Mouse (Mus musculus) erythroblast, embryonic 14.5 days (primary cell): ENCODE data around the gene Epb41l4b. TPM values are rescaled to one million over a fixed set of nuclear protein-coding genes. Genes with fewer than 3 reads are reported as not detected.

Source experiments
- H3K27me3 ChIP-seq: 2 replicates; pipeline ENCODE4 v1.6.1; 2012; ENCODE audit warnings: inconsistent platforms; ENCODE audit not compliant: control insufficient read depth
- H3K36me3 ChIP-seq: 2 replicates; pipeline ENCODE4 v1.6.1; 2012; ENCODE audit warnings: mild to moderate bottlenecking, inconsistent platforms; ENCODE audit not compliant: control insufficient read depth
- H3K4me1 ChIP-seq: 2 replicates; pipeline ENCODE4 v1.6.1; 2012; ENCODE audit warnings: inconsistent platforms; ENCODE audit not compliant: control insufficient read depth
- H3K4me3 ChIP-seq: replicated peaks from 2 replicates; pipeline ENCODE3; 2012; ENCODE audit warnings: moderate library complexity, mild to moderate bottlenecking, inconsistent platforms
- H3K9me3 ChIP-seq: 2 replicates; pipeline ENCODE4 v1.6.1; 2012; ENCODE audit warnings: low read length, inconsistent platforms, mixed read lengths; ENCODE audit not compliant: control insufficient read depth
- GATA1 ChIP-seq: IDR thresholded peaks from 2 replicates; pipeline ENCODE4 v1.6.1; 2012; ENCODE audit warnings: low read length, inconsistent platforms, mixed read lengths
- TAL1 ChIP-seq: IDR thresholded peaks from 3 replicates; pipeline ENCODE4 v1.6.1; 2012; ENCODE audit warnings: low read length, inconsistent platforms, mixed read lengths
- polyA plus RNA-seq: library from polyadenylated mRNA; stranded (reverse); fragments of >175 nt; gene quantifications from 2 replicates; pipeline ENCODE4 v1.2.3, GENCODE M21; 2012

Gene Epb41l4b
- polyA plus RNA-seq, 1 experiment: 0.02 TPM

DNA sequence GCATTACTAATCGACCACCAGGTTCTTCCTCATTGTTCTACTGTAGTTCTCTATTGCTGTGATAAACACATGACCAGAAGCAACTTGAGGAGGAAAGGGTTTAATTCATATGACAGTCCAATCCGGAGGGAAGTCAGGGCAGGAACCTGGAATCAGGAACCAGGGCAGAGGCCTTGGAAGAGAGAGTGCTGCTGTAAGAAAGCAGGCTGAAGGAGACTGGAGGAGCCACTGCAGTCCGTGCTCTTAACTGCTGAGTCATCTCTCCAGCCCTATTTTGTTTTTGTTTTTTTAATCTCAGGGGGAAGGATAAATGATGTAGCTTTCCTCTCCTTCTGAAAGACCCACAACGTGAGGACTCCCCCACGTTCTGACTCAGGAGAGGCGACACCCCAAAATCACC lies 190.0 kb downstream of the Epb41l4b start:
- H3K4me1 ChIP-seq: peaks cover 5% of the 10 kb centered on the region; the same call in 1 of the 2 replicates
- H3K36me3 ChIP-seq: no peaks in the 10 kb centered on the region
- TF ChIP-seq TAL1 (no peak), GATA1 (no peak)
- H3K4me3 ChIP-seq: no peak overlapping the region
- no peaks in the 10 kb centered on the region for H3K9me3 ChIP-seq
- H3K27me3 ChIP-seq: peaks cover 5% of the 10 kb centered on the region; the same call in 1 of the 2 replicates

DNA sequence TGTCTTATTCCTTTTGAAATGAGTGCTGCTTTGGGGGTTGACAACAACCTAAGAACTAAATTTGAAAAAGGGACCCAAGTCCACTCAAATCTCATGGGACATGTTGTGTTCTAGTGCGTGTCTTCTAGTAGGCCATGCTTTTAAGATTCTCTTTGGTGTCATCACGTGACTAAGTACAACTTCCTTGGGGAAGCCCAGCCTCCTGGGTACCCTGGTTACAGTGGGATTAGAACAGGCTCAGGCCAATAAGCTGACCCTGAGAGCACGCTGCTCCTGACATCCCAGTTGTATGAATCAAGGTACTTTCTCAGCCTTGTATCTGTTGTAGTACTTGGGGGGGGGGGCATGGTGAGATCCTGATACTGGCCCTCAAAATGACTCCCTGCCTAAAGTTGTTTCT lies 191.5 kb downstream of the Epb41l4b start:
- TF ChIP-seq TAL1: no peak
- no peak for TF ChIP-seq GATA1
- Histone ChIP-seq H3K27me3 (peaks cover 5% of the 10 kb centered on the region; the same call in 1 of the 2 replicates), H3K4me1 (peaks cover 17% of the 10 kb centered on the region), H3K9me3 (no peaks in the 10 kb centered on the region), H3K36me3 (no peaks in the 10 kb centered on the region), H3K4me3 (no peak overlapping the region)

DNA sequence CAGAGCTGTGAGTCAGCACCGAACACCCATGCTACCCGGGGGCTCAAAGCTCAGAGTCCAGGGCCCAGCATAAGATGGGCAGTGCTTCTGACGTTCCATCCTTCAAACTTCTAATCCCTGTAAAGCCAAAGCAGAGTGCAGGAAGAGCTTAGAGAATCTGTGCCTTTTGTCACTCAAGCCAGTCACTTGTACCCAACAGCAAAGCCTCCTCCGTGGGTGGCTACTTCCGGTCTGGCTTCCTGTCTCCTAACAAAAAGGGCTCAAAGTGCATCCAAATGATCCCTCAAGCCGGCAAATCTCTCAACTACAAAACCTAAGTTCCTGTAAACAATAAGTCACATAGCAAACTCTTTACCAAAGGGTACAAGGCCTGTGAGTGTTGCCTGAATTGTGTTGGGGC lies 193.7 kb downstream of the Epb41l4b start:
- TF ChIP-seq GATA1 (no peak), TAL1 (no peak)
- peaks cover 3% of the 10 kb centered on the region for H3K36me3 ChIP-seq
- no peak overlapping the region for H3K4me3 ChIP-seq

DNA sequence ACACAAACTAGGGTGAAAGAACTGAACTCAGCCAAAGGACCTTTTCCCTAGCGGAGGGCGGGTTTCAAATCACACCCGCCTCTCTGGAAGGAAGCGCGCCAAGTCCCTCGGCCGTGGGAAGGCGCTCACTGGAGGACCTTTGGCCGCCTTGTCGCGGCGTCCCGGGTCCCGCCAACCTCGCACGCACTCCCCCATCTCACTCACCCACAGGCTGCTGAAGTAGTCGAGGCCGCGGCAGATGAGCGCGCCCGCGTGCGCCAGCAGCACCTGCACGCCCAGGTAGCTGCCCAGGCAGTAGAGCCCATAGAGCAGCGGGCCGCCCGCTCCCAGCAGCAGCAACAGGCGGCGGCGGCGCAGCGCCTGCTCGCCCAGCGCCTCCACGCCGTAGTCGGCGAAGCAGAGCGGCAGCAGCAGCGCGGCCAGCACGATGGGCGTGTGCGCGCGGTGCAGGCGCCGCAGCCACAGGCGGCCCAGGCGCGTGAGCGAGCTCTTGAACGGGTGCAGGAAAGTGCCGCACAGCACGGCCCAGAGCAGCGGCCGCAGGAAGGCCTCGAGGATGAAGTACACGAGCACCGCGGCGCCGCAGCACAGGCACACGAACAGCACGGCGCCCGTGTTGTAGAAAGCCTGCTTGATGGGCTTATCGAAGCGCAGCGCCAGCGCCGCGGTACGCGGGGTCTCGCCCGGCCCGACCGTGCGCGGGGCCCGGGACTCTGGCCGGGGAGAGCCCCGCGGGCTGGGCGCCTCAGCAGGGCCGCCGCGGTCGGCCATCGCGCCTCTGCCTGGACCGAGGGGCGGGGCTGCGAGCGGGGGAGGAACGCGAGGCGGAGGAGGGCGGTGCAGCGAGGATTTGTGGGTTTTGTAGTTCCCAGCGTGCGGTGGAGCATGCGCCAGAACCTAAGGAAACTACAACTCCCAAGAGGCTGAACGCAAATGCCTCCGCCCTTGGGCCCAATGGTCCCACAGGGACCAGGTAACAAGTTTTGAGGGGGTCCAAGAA lies 196.3 kb downstream of the Epb41l4b start, which contains the start of gene Tmem245:
Gene Tmem245, minus strand, starts transcription at position 797 of the 1,000 bp plus-strand sequence.
- TF ChIP-seq TAL1 (no peak), GATA1 (no peak)
- Histone ChIP-seq H3K9me3 (no peaks in the 10 kb centered on the region), H3K4me3 (peak within 1 kb of the TSS; percentile 90), H3K36me3 (peaks cover 6% of the 10 kb centered on the region), H3K27me3 (peaks cover 5% of the 10 kb centered on the region; the same call in 1 of the 2 replicates), H3K4me1 (peaks cover 37% of the 10 kb centered on the region)

More for the DNA sequence above, 193.7 kb downstream of the Epb41l4b start:
- Histone ChIP-seq H3K27me3 (peaks cover 5% of the 10 kb centered on the region; the same call in 1 of the 2 replicates), H3K9me3 (no peaks in the 10 kb centered on the region), H3K4me1 (peaks cover 31% of the 10 kb centered on the region)

DNA sequence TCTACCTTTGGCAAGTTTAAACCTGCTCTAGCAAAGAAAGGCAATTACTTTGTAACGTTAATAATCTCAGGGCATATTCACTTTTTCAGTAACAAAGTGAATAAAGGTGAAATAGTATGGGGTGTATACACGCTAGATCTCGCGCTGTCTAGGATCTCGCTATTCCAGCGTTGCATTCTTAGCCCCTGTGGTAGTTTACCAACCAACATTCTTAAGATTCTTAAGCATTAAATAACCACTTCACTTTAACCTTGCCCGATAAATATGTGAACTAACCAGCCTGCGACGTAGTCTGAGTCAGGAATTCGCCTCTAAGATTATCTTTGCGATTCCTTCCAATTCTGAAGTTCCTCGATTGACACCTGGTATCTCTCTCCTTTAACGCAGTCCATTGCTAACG lies 197.1 kb downstream of the Epb41l4b start:
- no peaks in the 10 kb centered on the region for H3K9me3 ChIP-seq
- H3K27me3 ChIP-seq: peaks cover 5% of the 10 kb centered on the region; the same call in 1 of the 2 replicates
- TF ChIP-seq TAL1 (no peak), GATA1 (no peak)
- peaks cover 6% of the 10 kb centered on the region for H3K36me3 ChIP-seq
- peaks cover 40% of the 10 kb centered on the region for H3K4me1 ChIP-seq
- peak overlapping the region; percentile 90 for H3K4me3 ChIP-seq

DNA sequence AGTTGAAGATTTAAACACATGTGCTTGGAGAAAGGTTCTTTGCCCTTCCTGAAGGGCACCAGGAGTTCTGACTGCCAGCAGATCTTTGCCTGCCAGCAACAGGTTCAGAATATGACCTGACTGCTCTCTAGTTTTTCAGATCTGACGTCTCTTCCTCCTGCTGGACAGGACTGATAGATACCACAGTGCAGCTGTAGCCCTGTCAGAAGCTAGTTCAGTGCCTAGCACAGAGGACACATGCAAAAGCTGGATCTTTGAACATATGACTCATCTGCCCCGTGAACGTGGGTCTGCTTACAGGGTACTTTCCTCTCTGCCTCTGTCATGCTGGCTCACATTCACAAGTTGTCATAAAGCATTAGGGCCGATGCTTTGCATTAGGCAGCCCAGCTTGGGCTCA lies 199.0 kb downstream of the Epb41l4b start:
- peaks cover 49% of the 10 kb centered on the region for H3K4me1 ChIP-seq

DNA sequence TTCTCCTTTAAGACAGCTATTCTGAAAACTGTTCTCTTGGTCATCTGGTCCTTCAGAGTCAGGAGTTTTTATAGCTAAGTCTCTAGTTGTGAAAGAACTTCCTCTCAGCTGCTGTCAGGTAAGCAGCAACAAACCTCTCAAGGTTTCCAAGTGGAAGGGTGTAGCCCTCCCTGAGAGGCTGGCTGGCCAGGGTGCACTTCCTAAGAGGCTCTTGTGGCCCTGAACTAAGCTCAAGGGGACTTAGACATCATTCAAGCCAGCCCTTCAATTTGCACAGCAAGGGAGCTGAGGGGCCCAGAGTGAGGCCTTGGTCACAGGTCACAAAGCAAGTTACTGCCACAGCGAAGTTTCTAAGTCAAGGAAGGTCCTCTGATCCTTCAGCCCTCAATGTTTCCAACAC lies 200.0 kb downstream of the Epb41l4b start:
- Histone ChIP-seq H3K9me3 (no peaks in the 10 kb centered on the region), H3K4me3 (no peak overlapping the region), H3K36me3 (peaks cover 6% of the 10 kb centered on the region), H3K4me1 (peaks cover 49% of the 10 kb centered on the region), H3K27me3 (no peaks in the 10 kb centered on the region)
- TF ChIP-seq TAL1: no peak

More for the DNA sequence above, 199.0 kb downstream of the Epb41l4b start:
- Histone ChIP-seq H3K9me3 (no peaks in the 10 kb centered on the region), H3K4me3 (no peak overlapping the region), H3K36me3 (peaks cover 6% of the 10 kb centered on the region), H3K27me3 (0 out of 2 replicates have a peak, but pooled peaks cover under 1% of the 10 kb centered on the region)
- no peak for TF ChIP-seq TAL1
- TF ChIP-seq GATA1: no peak

DNA sequence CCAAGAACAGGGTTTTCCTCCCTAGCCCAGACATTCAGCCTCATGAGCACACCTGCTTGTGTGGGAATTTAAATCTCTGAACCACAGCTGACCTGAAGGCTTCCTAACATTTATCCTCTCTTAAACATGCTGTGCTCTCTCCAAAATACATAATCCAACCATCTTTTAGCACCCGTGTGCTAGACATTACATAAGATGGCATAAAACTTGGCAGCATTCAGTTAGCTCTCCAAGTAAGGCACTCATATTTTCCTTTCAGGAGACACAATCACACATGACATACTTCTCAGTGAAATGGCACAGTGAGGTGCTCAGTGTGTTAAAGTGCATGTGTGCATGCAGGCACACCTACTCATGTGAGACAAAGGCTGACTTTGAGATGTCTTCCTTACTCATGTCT lies 200.7 kb downstream of the Epb41l4b start:
- peaks cover 44% of the 10 kb centered on the region for H3K4me1 ChIP-seq
- peaks cover 6% of the 10 kb centered on the region for H3K36me3 ChIP-seq
- H3K9me3 ChIP-seq: no peaks in the 10 kb centered on the region
- TF ChIP-seq TAL1: no peak
- TF ChIP-seq GATA1: no peak
- H3K4me3 ChIP-seq: no peak overlapping the region
- H3K27me3 ChIP-seq: no peaks in the 10 kb centered on the region

Other genes starting within 250 kb of the Epb41l4b start
- gene Tmem245, start 196.0 kb downstream of the Epb41l4b start, polyA plus RNA-seq: 0.01 and 0.03 TPM in 2 replicates
- gene Frrs1l, start 153.0 kb downstream of the Epb41l4b start, polyA plus RNA-seq: 0.01 TPM in 1 of 2 replicates, not detected in the other
- not detected in 2 replicates for gene Ptpn3, start 158.4 kb upstream of the Epb41l4b start, polyA plus RNA-seq